Mouse (Mus musculus) G1E-ER4 (cell line): ENCODE data around the gene Abhd4. TPM values are rescaled to one million over a fixed set of nuclear protein-coding genes. Genes with fewer than 3 reads are reported as not detected.

Experiments
- GATA1 ChIP-seq: IDR thresholded peaks from one replicate; pipeline ENCODE4 v1.8.0; 2012; ENCODE audit warnings: low read length, inconsistent platforms
- polyA plus RNA-seq: library from polyadenylated mRNA; stranded (reverse); fragments of >175 nt; gene quantifications from 2 replicates; pipeline ENCODE4 v1.2.3, GENCODE M21; 2012

Gene Abhd4
- polyA plus RNA-seq, 1 experiment: 3.5 TPM

GRCm38 (mm10) chr14:54300136-54300535 lies 46.1 kb downstream of the Abhd4 start:
- TF ChIP-seq GATA1: no peak

- no peak for TF ChIP-seq GATA1
Measured at GRCm38 (mm10) chr14:54300676-54301075, 46.7 kb downstream of the Abhd4 start.

- no peak for TF ChIP-seq GATA1
Measured at GRCm38 (mm10) chr14:54311763-54312162, 57.8 kb downstream of the Abhd4 start.

Other genes with a start within 250 kb of the Abhd4 start
- 22.4 and 24.5 TPM in 2 replicates for gene Dad1, start 84 bp upstream of the Abhd4 start, polyA plus RNA-seq
- gene Olfr49, start 30.8 kb downstream of the Abhd4 start, polyA plus RNA-seq: not detected in 2 replicates
- 164 and 228 TPM in 2 replicates for gene Oxa1l, start 106.6 kb downstream of the Abhd4 start, polyA plus RNA-seq
- gene Slc7a7, start 163.6 kb downstream of the Abhd4 start, polyA plus RNA-seq: 0.21 and 0.33 TPM in 2 replicates
- gene Mrpl52, start 172.7 kb downstream of the Abhd4 start, polyA plus RNA-seq: 2,065 and 2,909 TPM in 2 replicates
- gene Mmp14, start 177.4 kb downstream of the Abhd4 start, polyA plus RNA-seq: 151 and 178 TPM in 2 replicates
- 345 and 440 TPM in 2 replicates for gene Lrp10, start 209.9 kb downstream of the Abhd4 start, polyA plus RNA-seq
- gene Rem2, start 221.9 kb downstream of the Abhd4 start, polyA plus RNA-seq: 0.31 and 0.32 TPM in 2 replicates